In the genomic region with DNA sequence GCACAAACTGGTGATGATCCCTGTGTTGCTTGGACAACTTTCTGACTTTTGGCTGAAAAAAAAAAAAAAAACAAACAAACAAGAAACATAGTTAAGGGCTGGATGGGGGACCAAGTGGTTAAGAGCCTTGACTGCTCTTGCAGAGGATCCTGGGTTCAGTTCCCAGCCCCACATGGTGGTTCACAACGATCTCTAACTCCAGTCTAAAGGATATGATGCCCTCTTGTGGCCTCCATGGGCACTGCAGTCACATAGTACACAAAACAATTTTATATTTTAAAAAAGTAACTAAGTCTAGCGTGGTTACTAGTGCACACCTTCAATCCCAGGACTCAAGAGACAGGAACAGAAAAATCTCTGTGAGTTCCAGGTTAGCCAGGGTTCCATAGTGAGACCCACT, we compare ENCODE assay signal across 14 mouse cellular contexts. TPM values are rescaled to one million over a fixed set of nuclear protein-coding genes. Genes with fewer than 3 reads are reported as not detected.
A peak's percentile ranks its signal among the peaks of the same experiment; 100 is the strongest.
DNase-seq lines count a peak whose midpoint lies in the region; ATAC-seq and TF ChIP-seq lines count a peak whose summit lies in the region.
"Had no signal": no experiment of that assay in that cellular context is flagged by ENCODE, and none has a peak within 500 bp of the region (broad histone marks: within the 10 kb centered on the region; RNA-seq: fewer than 3 reads in every experiment).

No protein-coding gene starts in this region.

- H3K4me2 ChIP-seq in CH12.LX (ENCODE audit: insufficient read depth, low read depth, poor library complexity, severe bottlenecking): no peak overlapping the region
- H3K4me2 ChIP-seq: embryonic facial prominence, embryonic 15.5 days; hindbrain, embryonic 12.5 days; midbrain, embryonic 15.5 days had no signal

- H3K9ac ChIP-seq in CH12.LX (ENCODE audit: insufficient read depth, low read depth): no peak overlapping the region
- H3K9ac ChIP-seq: embryonic facial prominence, embryonic 15.5 days; hindbrain, embryonic 12.5 days; midbrain, embryonic 15.5 days had no signal

- TF ChIP-seq CTCF in layer of hippocampus, adult 2 months (conservative IDR thresholded peaks at IDR 0.05): peak; percentile 67
- TF ChIP-seq CTCF in CH12.LX (conservative IDR thresholded peaks at IDR 0.05 in 1 of 2, IDR thresholded peaks at IDR 0.05 in 1 of 2; ENCODE audit: low read depth in 2 of 2, low read length in 2 of 2): peak; percentile 34 to 66; a peak in 3 of 4 replicates
- peak; percentile 26; the same call in 1 of the 2 replicates for TF ChIP-seq CTCF in brain, embryonic 14.5 days (IDR thresholded peaks at IDR 0.05; ENCODE audit: borderline replicate concordance, extremely low read depth, insufficient read depth, insufficient read length)

- peaks cover 26% of the 10 kb centered on the region for H3K9me3 ChIP-seq in CH12.LX (replicated peaks; ENCODE audit: low read length)
- H3K9me3 ChIP-seq: embryonic facial prominence, embryonic 15.5 days; midbrain, embryonic 15.5 days had no signal

- peak; percentile 60 for TF ChIP-seq RAD21 in CH12.LX (IDR thresholded peaks at IDR 0.05; ENCODE audit: low read depth, low read length)

- DNase-seq in layer of hippocampus, adult 2 months (ENCODE audit: low spot score in 2 of 2): no peak
- no peak for DNase-seq in layer of hippocampus, postnatal 14 days (ENCODE audit: low spot score in 2 of 2)
- DNase-seq in 416B (ENCODE audit: low read depth): peak; percentile 37
- no peak for DNase-seq in CH12.LX (ENCODE audit: extremely low read depth)
- DNase-seq in brain, embryonic 14.5 days (ENCODE audit: low read depth): no peak
- DNase-seq in urinary bladder, postnatal 4 days (ENCODE audit: low spot score in 2 of 2): no peak
- DNase-seq in testis, postnatal 14 days (ENCODE audit: low spot score): no peak
- DNase-seq: cerebellum, postnatal 25 days; lung, adult 18-20 months; right cerebral cortex, postnatal 25 days had no signal

- no peak for TF ChIP-seq EP300 in CH12.LX (IDR thresholded peaks at IDR 0.05; ENCODE audit: low read length)

- no peak overlapping the region for H3K27ac ChIP-seq in layer of hippocampus, adult 2 months
- H3K27ac ChIP-seq in CH12.LX (ENCODE audit: insufficient read depth, low read depth): no peak overlapping the region
- H3K27ac ChIP-seq: embryonic facial prominence, embryonic 15.5 days; hindbrain, embryonic 12.5 days; midbrain, embryonic 15.5 days had no signal

- dilution Hi-C loops in CH12.LX (cut with MboI; ENCODE audit: extremely low pct_ligation_motif_present, extremely low pct_unique_long_range_greater_than_20kb, low sequenced_read_pairs): no loop called here

- TF ChIP-seq POLR2A in CH12.LX (IDR thresholded peaks at IDR 0.05; ENCODE audit: low read depth, low read length): no peak
- no peak for TF ChIP-seq POLR2A in brain, embryonic 14.5 days (IDR thresholded peaks at IDR 0.05; ENCODE audit: borderline replicate concordance, extremely low read depth, insufficient read depth, insufficient read length, poor library complexity, severe bottlenecking)

- H3K4me1 ChIP-seq in CH12.LX (ENCODE audit: control insufficient read depth in 1 of 2, insufficient read depth in 2 of 2): peaks cover 11 to 34% of the 10 kb centered on the region in 2 experiments
- H3K4me1 ChIP-seq: hindbrain, embryonic 12.5 days; midbrain, embryonic 15.5 days had no signal

- no peaks in the 10 kb centered on the region for H3K27me3 ChIP-seq in CH12.LX (replicated peaks)
- H3K27me3 ChIP-seq: embryonic facial prominence, embryonic 15.5 days; hindbrain, embryonic 12.5 days; midbrain, embryonic 15.5 days had no signal

- peaks cover 51% of the 10 kb centered on the region for H3K79me2 ChIP-seq in CH12.LX (replicated peaks; ENCODE audit: control insufficient read depth, extremely low read depth, insufficient read depth, poor library complexity, severe bottlenecking)

- in situ Hi-C loops in CH12.LX (cut with MboI; ENCODE audit: low pct_ligation_motif_present, low pct_unique_long_range_greater_than_20kb, low sequenced_read_pairs): no loop called here

- no peak for ATAC-seq in megakaryocyte, adult 5-6 weeks (ENCODE audit: poor library complexity, severe bottlenecking)
- ATAC-seq: midbrain, embryonic 15.5 days had no signal

- H3K4me3 ChIP-seq in layer of hippocampus, adult 2 months: no peak overlapping the region
- H3K4me3 ChIP-seq in CH12.LX (replicated peaks in 1 of 3; ENCODE audit: low read depth in 2 of 3, low read length in 2 of 3, poor library complexity in 1 of 3): no peak overlapping the region
- H3K4me3 ChIP-seq: embryonic facial prominence, embryonic 15.5 days; hindbrain, embryonic 12.5 days; midbrain, embryonic 15.5 days had no signal

- H3K36me3 ChIP-seq in CH12.LX (replicated peaks in 1 of 2; ENCODE audit: control insufficient read depth in 1 of 2, insufficient read depth in 1 of 2, low read length in 1 of 2): peaks cover 50 to 87% of the 10 kb centered on the region in 2 experiments
- H3K36me3 ChIP-seq: embryonic facial prominence, embryonic 15.5 days; hindbrain, embryonic 12.5 days; midbrain, embryonic 15.5 days had no signal

TF ChIP-seq in CH12.LX, 34 proteins besides CTCF, POLR2A, EP300 and RAD21:
- TF ChIP-seq SMC3 (IDR thresholded peaks at IDR 0.05; ENCODE audit: low read depth, low read length) (peak; percentile 71), USF1 (IDR thresholded peaks at IDR 0.05; ENCODE audit: low read depth, low read length) (no peak)
TF ChIP-seq in CH12.LX: peak in this region for 1.

RNA-seq across cellular contexts. Expression of gene Inpp5d, which starts 43.9 kb away (rescaled TPM):
- 10 to 100 TPM; 14.1 to 21.0 TPM for total RNA-seq in layer of hippocampus, adult 2 months (2021)
- 10 to 100 TPM; 21.0 to 21.3 TPM for total RNA-seq in layer of hippocampus, postnatal 14 days (2021)
- total RNA-seq in CH12.LX (2012; rRNA removed) (80.9 and 97.1 TPM in 2 replicates), CH12.LX (2014; rRNA removed) (106 and 112 TPM in 2 replicates)
- polyA plus RNA-seq in CH12.LX (2012; ENCODE audit: insufficient read length, low read depth): 109 TPM in 2 replicates
- polyA plus RNA-seq in brain, embryonic 14.5 days (2012; rRNA removed): 4.6 and 4.9 TPM in 2 replicates
- total RNA-seq in megakaryocyte, adult 5-6 weeks (2015): 99.6 and 105 TPM in 2 replicates
- total RNA-seq in megakaryocyte, adult 5-6 weeks (2017): 88.0 and 148 TPM in 2 replicates
